Mouse (Mus musculus) megakaryocyte, embryonic 14.5 days (primary cell): ENCODE measurements around the gene Wdhd1.

Experiments used
- FLI1 ChIP-seq: IDR thresholded peaks from 2 replicates; pipeline ENCODE4 v1.6.1; 2012; ENCODE audit warnings: low read length, inconsistent platforms, mixed read lengths
- GATA1 ChIP-seq: IDR thresholded peaks from 3 replicates; pipeline ENCODE4 v1.6.1; 2012; ENCODE audit warnings: mixed read lengths, low read length, inconsistent platforms, borderline replicate concordance

GRCm38 (mm10) chr14:47291772-47292171, 15.1 kb upstream of the Wdhd1 start:
- no peak for TF ChIP-seq FLI1
- TF ChIP-seq GATA1, result no peak
